Mouse (Mus musculus): ENCODE measurements around the gene Chpf2. TPM values are rescaled to one million over a fixed set of nuclear protein-coding genes. Genes with fewer than 3 reads are reported as not detected.

Chpf2 gene
- total RNA-seq, 2 experiments from 2014 or later = 55.9 to 59.7 TPM

DNA sequence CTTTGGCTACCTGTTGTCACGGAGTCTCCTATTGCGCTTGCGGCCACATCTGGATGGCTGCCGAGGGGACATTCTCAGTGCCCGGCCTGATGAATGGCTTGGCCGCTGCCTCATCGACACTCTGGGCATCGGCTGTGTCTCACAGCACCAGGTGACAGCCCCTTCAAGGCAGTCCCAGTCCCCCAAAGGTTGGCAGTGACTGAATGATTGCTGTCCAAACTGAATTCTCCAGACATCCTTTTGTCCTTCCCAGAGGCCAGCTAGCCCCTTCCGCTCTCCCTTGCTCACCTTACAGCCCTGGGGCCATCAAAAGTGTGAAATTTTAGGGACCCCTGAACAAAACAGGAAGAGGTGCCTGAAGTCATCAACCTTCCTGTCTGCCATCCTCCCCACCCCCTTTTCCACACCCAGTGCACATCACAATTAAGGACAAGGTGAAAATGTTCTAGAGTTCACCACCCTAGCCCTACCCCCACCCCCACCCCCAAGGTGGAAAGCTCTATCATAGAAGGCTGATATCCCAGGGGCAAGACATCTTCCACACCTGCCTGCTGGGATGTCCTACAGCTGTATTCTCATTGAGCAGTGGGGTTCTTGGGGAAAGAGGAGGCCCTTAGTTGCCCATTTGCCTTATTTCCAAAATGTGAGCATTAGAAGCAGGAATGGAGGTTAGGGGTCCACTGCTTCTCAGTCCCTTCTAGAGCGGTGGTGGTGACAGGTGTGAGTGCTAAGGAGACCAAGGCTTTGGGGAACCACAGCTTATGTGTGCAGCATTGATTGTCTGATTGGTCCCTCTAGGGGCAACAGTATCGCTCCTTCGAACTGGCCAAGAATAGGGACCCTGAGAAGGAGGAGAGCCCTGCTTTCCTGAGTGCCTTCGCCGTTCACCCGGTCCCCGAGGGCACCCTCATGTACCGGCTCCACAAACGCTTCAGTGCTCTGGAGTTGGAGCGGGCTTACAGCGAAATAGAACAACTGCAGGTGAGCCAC is 3.3 kb downstream of the Chpf2 start:
- intact Hi-C loops (cut with DNase I) = no loop called here
- DNase-seq (ENCODE audit: extremely low spot score in 1 of 2, low spot score in 2 of 2) = no peak

GRCm38 (mm10) chr5:24591268-24591721 is 4.8 kb downstream of the Chpf2 start:
- intact Hi-C loops (cut with DNase I) = no loop called here
- DNase-seq (ENCODE audit: extremely low spot score in 1 of 2, low spot score in 2 of 2) = no peak

- intact Hi-C loops (cut with DNase I) = no loop called here
- no peak for DNase-seq (ENCODE audit: extremely low spot score in 1 of 2, low spot score in 2 of 2)
Observed at GRCm38 (mm10) chr5:24591796-24592470, 5.4 kb downstream of the Chpf2 start.

- intact Hi-C loops (cut with DNase I) = no loop called here
- DNase-seq (ENCODE audit: extremely low spot score in 1 of 2, low spot score in 2 of 2) = no peak
Observed at GRCm38 (mm10) chr5:24592471-24593160, 6.1 kb downstream of the Chpf2 start.

- DNase-seq (ENCODE audit: extremely low spot score in 1 of 2, low spot score in 2 of 2) = no peak
- intact Hi-C loops (cut with DNase I) = no loop called here
Observed at GRCm38 (mm10) chr5:24593230-24593629, 6.7 kb downstream of the Chpf2 start.

DNA sequence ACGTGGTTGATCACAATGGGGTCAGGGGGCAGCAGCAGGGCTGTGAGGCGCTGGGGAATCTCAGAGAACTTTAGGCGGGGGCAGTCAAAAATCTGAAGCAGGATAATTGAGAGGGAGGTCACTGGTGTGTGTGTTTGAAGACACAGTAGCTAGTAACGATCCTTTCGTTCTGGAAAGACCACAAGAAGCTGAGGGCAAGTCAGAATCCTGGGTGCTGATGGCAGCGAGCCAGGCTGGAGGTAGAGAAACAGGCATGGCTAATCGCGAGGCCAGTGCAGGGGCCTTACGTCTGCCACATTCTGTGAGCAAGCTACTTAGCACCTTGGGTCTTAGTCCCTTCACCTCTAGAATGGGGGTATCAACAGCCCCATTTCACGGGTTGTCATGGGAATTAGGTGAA is 7.4 kb downstream of the Chpf2 start:
- intact Hi-C loops (cut with DNase I) = no loop called here
- no peak for DNase-seq (ENCODE audit: extremely low spot score in 1 of 2, low spot score in 2 of 2)

- DNase-seq (ENCODE audit: extremely low spot score in 1 of 2, low spot score in 2 of 2) = no peak
- intact Hi-C loops (cut with DNase I) = no loop called here
Observed at GRCm38 (mm10) chr5:24594346-24594745, 7.8 kb downstream of the Chpf2 start.

GRCm38 (mm10) chr5:24595261-24595660 is 8.7 kb downstream of the Chpf2 start:
- no peak for DNase-seq (ENCODE audit: extremely low spot score in 1 of 2, low spot score in 2 of 2)
- intact Hi-C loops (cut with DNase I) = loop anchor here (5.0 kb wide), 1 partner anchor 57 kb away; no protein-coding TSS in a partner anchor

DNA sequence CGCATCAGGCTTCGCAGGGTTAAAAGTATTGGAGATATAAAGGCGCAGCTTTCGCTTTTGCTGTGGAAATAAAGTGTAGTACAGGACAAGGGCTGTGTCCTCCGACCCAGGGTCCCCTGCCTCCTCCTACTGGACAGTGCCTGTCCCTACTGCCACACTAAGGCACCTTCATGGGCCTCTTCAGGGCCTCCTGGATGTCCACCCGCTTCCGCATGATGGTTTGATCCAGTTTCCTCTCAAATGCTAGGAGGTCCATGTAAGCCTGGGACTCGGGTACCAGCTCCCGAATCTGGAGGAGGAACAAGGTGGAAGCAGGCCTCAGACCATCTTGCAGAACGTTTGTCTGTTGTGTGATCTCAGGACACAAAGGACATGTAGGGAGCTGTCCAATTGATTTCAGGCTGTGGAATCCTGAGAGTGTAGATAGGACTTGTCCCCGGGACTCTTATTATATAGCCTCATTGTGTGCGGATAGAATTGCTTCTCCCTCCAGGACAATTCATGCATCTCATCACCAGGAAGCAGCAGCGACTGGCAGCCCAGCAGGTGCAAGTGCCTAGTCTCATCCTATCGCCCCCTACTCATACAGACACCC is 9.3 kb downstream of the Chpf2 start:
- DNase-seq (ENCODE audit: extremely low spot score in 1 of 2, low spot score in 2 of 2) = no peak
- intact Hi-C loops (cut with DNase I) = loop anchor here (5.0 kb wide), 1 partner anchor 56 kb away; no protein-coding TSS in a partner anchor

DNA sequence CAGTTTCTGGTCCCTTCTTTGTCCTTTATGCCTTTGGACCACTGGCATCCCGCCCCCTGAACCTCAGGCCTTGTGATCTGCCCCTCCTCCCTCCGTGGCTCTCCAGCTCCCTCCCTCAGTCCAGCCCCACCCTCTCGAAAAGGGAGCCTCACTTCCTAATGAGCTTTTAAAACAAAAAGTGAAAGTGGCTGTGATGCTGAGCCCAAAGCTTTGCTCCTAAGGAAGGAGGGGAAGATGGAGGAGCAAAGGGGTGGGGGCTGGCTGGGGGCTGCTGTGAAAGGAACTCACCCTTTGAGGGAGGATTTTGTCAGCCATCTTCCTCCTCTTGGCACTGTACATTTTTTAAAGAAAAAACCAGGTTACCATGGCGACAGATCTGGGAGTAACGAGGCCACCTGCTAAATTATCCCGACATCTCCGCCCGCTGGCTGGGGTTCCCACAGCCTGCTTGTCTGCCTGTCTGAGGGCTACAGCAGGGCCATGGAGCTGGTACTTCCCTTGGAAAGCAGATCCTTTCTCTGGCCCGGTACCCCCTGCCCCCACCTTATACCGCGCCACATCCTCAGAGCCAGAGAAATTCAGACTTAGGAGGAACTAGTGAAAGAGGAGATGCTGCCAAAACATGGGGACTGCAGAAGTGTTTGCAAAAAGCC is 10.1 kb downstream of the Chpf2 start:
- intact Hi-C loops (cut with DNase I) = loop anchor here (5.0 kb wide), 1 partner anchor 56 kb away; no protein-coding TSS in a partner anchor
- DNase-seq (ENCODE audit: extremely low spot score in 1 of 2, low spot score in 2 of 2) = peak; percentile 72 to 87

DNA sequence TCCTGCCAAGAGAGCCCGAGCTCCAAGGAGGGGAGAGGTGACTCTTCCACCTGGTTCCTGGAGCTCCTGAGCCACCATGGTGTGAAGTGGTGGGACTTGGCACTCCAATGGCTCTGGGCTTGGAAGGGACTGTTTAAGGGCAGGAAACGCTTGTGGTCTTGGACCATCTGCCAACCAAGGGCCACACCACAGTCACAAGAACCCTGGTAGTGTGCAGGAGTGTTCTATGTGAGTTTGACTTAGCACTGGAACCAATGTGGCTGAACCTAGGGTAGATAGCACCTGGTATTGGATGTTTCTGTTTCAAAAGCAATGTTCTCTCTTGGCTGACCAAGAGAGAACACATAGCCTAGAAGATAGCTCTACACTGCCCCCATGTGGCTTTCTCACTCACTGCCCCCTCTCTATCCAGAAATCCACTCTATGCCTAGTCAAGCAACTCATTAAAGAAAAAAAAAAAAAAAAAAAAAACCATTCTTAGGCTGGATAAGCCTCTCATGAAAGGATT is 10.7 kb downstream of the Chpf2 start:
- peak; percentile 80 to 83 for DNase-seq (ENCODE audit: extremely low spot score in 1 of 2, low spot score in 2 of 2)
- intact Hi-C loops (cut with DNase I) = loop anchor here (5.0 kb wide), 1 partner anchor 55 kb away; no protein-coding TSS in a partner anchor

- DNase-seq (ENCODE audit: extremely low spot score in 1 of 2, low spot score in 2 of 2) = peak in 1 of 2 experiments; percentile 30
- intact Hi-C loops (cut with DNase I) = loop anchor here (5.0 kb wide), 1 partner anchor 54 kb away; no protein-coding TSS in a partner anchor
Observed at GRCm38 (mm10) chr5:24597901-24598569, 11.5 kb downstream of the Chpf2 start.

DNA sequence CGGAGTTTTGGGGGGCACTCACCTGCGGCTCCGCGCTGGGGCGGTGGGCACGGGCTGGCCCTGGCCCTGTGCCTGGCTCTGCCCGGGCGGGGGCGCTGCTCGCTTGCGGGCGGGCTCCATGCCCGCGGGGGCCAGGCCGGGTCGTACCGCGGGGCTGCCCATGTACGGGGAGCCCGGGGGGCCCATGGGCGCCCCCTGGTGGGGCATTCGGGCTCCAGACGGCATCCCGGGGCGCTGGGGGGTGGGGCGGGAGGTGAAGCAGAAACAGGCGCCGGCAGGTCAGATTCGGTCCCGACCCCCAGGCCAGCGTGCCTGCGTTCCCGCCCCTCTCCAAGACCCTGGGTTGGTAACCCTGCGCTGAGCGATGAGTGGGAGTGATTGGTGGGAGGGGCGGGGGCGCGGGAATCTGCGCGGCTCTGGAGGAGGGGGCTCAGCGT is 12.0 kb downstream of the Chpf2 start:
- peak in 1 of 2 experiments; percentile 81 for DNase-seq (ENCODE audit: extremely low spot score in 1 of 2, low spot score in 2 of 2)
- intact Hi-C loops (cut with DNase I) = loop anchor here (5.0 kb wide), 1 partner anchor 54 kb away; no protein-coding TSS in a partner anchor

GRCm38 (mm10) chr5:24599137-24599536 is 12.6 kb downstream of the Chpf2 start:
- intact Hi-C loops (cut with DNase I) = loop anchor here (5.0 kb wide), 1 partner anchor 53 kb away; no protein-coding TSS in a partner anchor
- DNase-seq (ENCODE audit: extremely low spot score in 1 of 2, low spot score in 2 of 2) = peak in 1 of 2 experiments; percentile 23

DNA sequence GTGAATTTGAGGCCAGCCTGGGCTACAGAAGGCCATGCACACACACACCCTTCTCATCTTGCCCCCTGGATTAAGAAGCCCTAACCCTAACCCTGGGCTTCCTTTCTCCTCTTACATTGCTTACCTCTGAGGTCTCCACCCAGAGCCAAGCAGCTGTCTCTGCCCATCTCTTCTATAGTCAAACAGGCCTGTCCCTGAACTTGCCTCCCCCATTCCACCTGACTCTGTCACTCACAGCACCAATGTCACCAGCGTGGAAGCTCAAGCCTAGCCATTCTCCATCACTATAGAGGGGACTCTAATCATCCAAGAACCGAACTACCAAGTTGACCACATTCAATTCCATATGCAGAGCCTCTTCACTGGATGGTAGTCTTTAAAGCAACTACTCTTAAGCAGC is 13.7 kb downstream of the Chpf2 start:
- no peak for DNase-seq (ENCODE audit: extremely low spot score in 1 of 2, low spot score in 2 of 2)
- intact Hi-C loops (cut with DNase I) = no loop called here

DNA sequence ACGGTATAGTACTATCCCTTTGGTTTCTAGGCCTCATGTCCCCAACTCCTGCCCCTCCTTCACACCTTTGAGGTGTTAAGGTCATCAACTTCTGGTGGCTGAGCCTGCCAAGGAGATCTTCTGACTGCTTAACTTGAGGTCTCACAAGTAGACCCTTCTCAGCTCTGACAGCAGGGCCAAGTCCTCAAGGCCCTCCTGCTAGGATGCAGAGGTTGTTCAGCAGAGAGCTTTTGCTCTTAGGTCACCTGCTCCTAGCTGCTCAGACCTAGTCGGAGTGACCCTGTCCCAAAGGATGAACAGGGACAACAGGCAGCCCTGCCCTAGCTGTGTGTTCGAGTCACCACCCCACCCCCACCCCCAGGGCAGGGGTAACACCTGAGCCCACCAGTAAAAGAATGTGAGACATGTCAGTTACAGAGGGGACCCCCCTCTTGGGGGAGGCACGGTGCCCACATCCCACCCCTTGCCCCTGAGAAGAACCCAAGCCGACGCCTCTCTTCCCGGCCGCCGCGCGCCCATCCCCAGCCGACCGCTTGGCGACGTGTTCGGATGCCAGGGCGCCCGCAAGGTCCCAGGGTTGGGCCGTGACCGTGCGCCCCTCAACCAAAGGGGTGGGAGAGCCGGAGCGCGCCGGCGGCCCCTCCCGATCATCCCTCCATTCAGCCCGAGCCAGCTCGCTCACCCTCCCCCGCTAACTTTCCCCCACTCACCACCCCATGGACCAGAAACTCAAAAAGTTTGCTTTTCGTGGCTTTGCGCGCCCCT is 14.7 kb downstream of the Chpf2 start:
- peak in 1 of 2 experiments; percentile 54 for DNase-seq (ENCODE audit: extremely low spot score in 1 of 2, low spot score in 2 of 2)
- intact Hi-C loops (cut with DNase I) = no loop called here

Data from left cerebral cortex, postnatal 10 days (tissue).